Mouse (Mus musculus) heart, embryonic 14.5 days (tissue): ENCODE results near the gene Slc38a6. TPM values are rescaled to one million over a fixed set of nuclear protein-coding genes. Genes with fewer than 3 reads are reported as not detected.
A peak's percentile ranks its signal among the peaks of the same experiment; 100 is the strongest.

Experiments used
- ATAC-seq: fragments of 200-750 bp; cut with Nextera tagmentation; 2 replicates; pipeline ENCODE4 v1.8.0; 2017; ENCODE audit warnings: low read depth, moderate TSS enrichment; ENCODE audit not compliant: insufficient number of reproducible peaks, insufficient read depth, low FRiP score
- H3K27ac ChIP-seq, 2 experiments: fragments of 200-500 bp in 1 of 2; fragments of 300-500 bp in 1 of 2; sonication (generic) in 1 of 2; replicated peaks in 1 of 2; 2 replicates each; pipeline ENCODE4 v1.5.1; 2012 to 2014; ENCODE audit warnings: low read depth in 2 of 2, low read length in 2 of 2, control low read depth in 1 of 2, mild to moderate bottlenecking in 1 of 2, mixed read lengths in 1 of 2; ENCODE audit not compliant: control insufficient read depth in 1 of 2, insufficient read depth in 1 of 2
- H3K27me3 ChIP-seq: fragments of 300-500 bp; sonication (generic); 2 replicates; pipeline ENCODE4 v1.6.1; 2014; ENCODE audit warnings: mild to moderate bottlenecking, low read length, control low read depth; ENCODE audit not compliant: control insufficient read depth, insufficient read depth
- H3K36me3 ChIP-seq: fragments of 300-500 bp; sonication (generic); 2 replicates; pipeline ENCODE4 v1.6.1; 2014; ENCODE audit warnings: mild to moderate bottlenecking, control low read depth, low read length, mixed read lengths; ENCODE audit not compliant: control insufficient read depth, insufficient read depth
- H3K4me1 ChIP-seq, 2 experiments: fragments of 200-500 bp in 1 of 2; fragments of 300-500 bp in 1 of 2; sonication (generic) in 1 of 2; 2 replicates each; pipeline ENCODE4 v1.6.1; 2012 to 2014; ENCODE audit warnings: low read length in 2 of 2, control low read depth in 1 of 2, mixed read lengths in 1 of 2; ENCODE audit not compliant: control insufficient read depth in 2 of 2, insufficient read depth in 2 of 2
- H3K4me2 ChIP-seq: fragments of 300-500 bp; sonication (generic); 2 replicates; pipeline ENCODE4 v1.6.1; 2014; ENCODE audit warnings: mild to moderate bottlenecking, low read length
- H3K4me3 ChIP-seq, 2 experiments: fragments of 200-500 bp in 1 of 2; fragments of 300-500 bp in 1 of 2; sonication (generic) in 1 of 2; 2 replicates each; pipeline ENCODE4 v1.5.1; 2012 to 2014; ENCODE audit warnings: low read length in 2 of 2, mild to moderate bottlenecking in 2 of 2, control low read depth in 1 of 2, low read depth in 1 of 2, moderate library complexity in 1 of 2; ENCODE audit not compliant: control insufficient read depth in 1 of 2, insufficient read depth in 1 of 2
- H3K9ac ChIP-seq: fragments of 300-500 bp; sonication (generic); 2 replicates; pipeline ENCODE4 v1.6.1; 2014; ENCODE audit warnings: mild to moderate bottlenecking, low read length
- H3K9me3 ChIP-seq: fragments of 300-500 bp; sonication (generic); 2 replicates; pipeline ENCODE4 v1.6.1; 2016; ENCODE audit warnings: low read length, control low read depth; ENCODE audit not compliant: control insufficient read depth
- WGBS: fragments of 180-500 bp; shearing (Covaris S2); extraction: QIAGEN DNeasy Blood & Tissue Kit; methylation state at CpG from one replicate; pipeline ENCODE4 v1.1.7; 2014; 5-methylcytosine and 5-hydroxymethylcytosine counted together
- polyA plus RNA-seq: library from polyadenylated mRNA; unstranded; fragments of >200 nt; fragmentation: Nextera tagmentation; extraction: Ambion mirVana; gene quantifications from 2 replicates; pipeline ENCODE4 v1.2.1, GENCODE M21; 2014

Slc38a6 gene
- polyA plus RNA-seq, 1 experiment from 2014 or later = 6.4 TPM

DNA sequence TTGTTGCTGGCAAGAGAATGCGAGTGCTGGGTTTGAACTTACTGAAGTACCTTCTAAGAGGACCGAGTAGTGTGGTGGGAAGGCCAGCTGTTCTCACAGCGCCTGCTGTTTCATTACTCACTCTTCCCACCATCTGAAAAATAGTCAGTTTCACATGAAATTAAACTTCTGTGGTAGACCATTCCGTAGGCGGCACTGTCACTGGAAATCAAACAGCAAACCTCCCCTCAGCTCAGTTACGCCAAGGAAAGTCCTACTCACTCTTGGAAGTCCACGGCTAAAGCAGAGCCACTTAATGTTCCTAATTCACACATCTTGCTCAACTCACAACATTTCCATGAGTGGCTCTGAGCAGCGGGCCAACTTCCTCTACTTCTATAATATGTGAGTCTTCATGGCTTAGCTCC, 37.6 kb downstream of the Slc38a6 start:
- WGBS = 90% methylated on average over 8 of the region's 8 CpGs
- H3K9me3 ChIP-seq = no peaks in the 10 kb centered on the region
- H3K27ac ChIP-seq = peak overlapping the region in 1 of 2 experiments; percentile 79; a peak in 1 of 4 replicates

DNA sequence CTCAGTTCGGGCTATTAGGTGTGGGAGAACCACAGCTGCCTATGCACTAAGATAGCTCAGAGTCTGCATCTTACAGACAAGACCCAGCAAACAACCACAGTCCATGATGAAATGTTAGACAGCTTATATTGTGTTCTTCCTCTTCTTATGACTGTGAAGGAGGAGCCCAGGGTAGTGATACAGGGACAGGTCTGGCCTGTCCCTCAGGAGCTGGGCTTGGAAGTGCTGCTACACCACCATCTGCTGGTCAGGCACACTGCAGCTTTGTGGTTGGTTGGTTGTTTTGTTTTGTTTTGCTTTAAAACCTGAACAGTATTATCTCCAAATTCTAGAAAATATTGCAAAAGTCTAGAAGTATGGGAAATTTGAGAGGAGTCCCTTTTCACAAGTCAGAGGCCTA, 38.2 kb downstream of the Slc38a6 start:
- 90% methylated on average over 1 of the region's 1 CpGs for WGBS
- Histone ChIP-seq H3K4me2 (no peak overlapping the region), H3K9me3 (no peaks in the 10 kb centered on the region), H3K4me3 (no peak overlapping the region), H3K4me1 (peaks cover 8 to 18% of the 10 kb centered on the region in 2 experiments), H3K27ac (peak overlapping the region in 1 of 2 experiments; percentile 79; a peak in 2 of 4 replicates), H3K9ac (no peak overlapping the region), H3K27me3 (no peaks in the 10 kb centered on the region), H3K36me3 (no peaks in the 10 kb centered on the region)
- no peak; the same call in 1 of the 2 replicates for ATAC-seq

More for the DNA sequence above, 37.6 kb downstream of the Slc38a6 start:
- Histone ChIP-seq H3K4me3 (no peak overlapping the region), H3K4me2 (no peak overlapping the region), H3K27me3 (no peaks in the 10 kb centered on the region), H3K9ac (no peak overlapping the region), H3K4me1 (peaks cover 8 to 18% of the 10 kb centered on the region in 2 experiments), H3K36me3 (no peaks in the 10 kb centered on the region)
- ATAC-seq = no peak

GRCm38 (mm10) chr12:73325181-73325580, 38.6 kb downstream of the Slc38a6 start:
- 11% methylated on average over 2 of the region's 2 CpGs for WGBS

GRCm38 (mm10) chr12:73325617-73326016, 39.0 kb downstream of the Slc38a6 start:
- no peaks in the 10 kb centered on the region for H3K9me3 ChIP-seq
- peak overlapping the region; percentile 25 to 79; a peak in 3 of 4 replicates for H3K27ac ChIP-seq
- H3K36me3 ChIP-seq = no peaks in the 10 kb centered on the region
- ATAC-seq = no peak
- H3K4me2 ChIP-seq = peak overlapping the region; percentile 0; the same call in 1 of the 2 replicates
- no peaks in the 10 kb centered on the region for H3K27me3 ChIP-seq
- no peak overlapping the region for H3K4me3 ChIP-seq
- H3K9ac ChIP-seq = no peak overlapping the region; the same call in 1 of the 2 replicates
- WGBS = 10% methylated on average over 4 of the region's 4 CpGs
- H3K4me1 ChIP-seq = peaks cover 8 to 18% of the 10 kb centered on the region in 2 experiments

More at GRCm38 (mm10) chr12:73325181-73325580, 38.6 kb downstream of the Slc38a6 start:
- Histone ChIP-seq H3K4me2 (no peak overlapping the region), H3K9ac (no peak overlapping the region; the same call in 1 of the 2 replicates), H3K36me3 (no peaks in the 10 kb centered on the region), H3K4me1 (peaks cover 8 to 18% of the 10 kb centered on the region in 2 experiments), H3K4me3 (no peak overlapping the region), H3K27me3 (no peaks in the 10 kb centered on the region), H3K9me3 (no peaks in the 10 kb centered on the region), H3K27ac (peak overlapping the region; percentile 65 to 79)
- no peak for ATAC-seq

DNA sequence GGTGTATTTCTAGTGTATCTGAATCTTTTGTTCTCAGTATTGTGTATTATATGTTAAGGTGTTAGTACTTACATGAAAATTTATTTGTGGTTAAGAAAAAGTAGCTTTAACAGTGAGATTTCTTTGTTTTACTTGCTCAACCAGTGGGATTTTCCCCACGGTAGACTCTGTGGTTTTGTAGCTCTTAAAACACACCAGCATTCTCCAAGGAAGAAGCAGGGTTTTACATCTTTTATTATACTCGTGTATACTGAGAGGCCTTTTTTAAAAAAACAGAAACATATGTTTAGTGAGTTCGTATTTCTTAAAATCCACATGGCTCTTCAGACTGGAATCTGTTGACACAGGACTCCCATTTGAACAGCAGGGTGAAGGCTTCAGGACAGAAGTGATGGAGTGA, 40.8 kb downstream of the Slc38a6 start:
- H3K27me3 ChIP-seq = no peaks in the 10 kb centered on the region
- no peak overlapping the region for H3K4me3 ChIP-seq
- H3K36me3 ChIP-seq = no peaks in the 10 kb centered on the region
- no peak overlapping the region for H3K4me2 ChIP-seq
- H3K9me3 ChIP-seq = no peaks in the 10 kb centered on the region
- H3K9ac ChIP-seq = no peak overlapping the region
- H3K4me1 ChIP-seq = peaks cover 8 to 18% of the 10 kb centered on the region in 2 experiments
- H3K27ac ChIP-seq = no peak overlapping the region
- no peak for ATAC-seq
- 80% methylated on average over 3 of the region's 3 CpGs for WGBS

DNA sequence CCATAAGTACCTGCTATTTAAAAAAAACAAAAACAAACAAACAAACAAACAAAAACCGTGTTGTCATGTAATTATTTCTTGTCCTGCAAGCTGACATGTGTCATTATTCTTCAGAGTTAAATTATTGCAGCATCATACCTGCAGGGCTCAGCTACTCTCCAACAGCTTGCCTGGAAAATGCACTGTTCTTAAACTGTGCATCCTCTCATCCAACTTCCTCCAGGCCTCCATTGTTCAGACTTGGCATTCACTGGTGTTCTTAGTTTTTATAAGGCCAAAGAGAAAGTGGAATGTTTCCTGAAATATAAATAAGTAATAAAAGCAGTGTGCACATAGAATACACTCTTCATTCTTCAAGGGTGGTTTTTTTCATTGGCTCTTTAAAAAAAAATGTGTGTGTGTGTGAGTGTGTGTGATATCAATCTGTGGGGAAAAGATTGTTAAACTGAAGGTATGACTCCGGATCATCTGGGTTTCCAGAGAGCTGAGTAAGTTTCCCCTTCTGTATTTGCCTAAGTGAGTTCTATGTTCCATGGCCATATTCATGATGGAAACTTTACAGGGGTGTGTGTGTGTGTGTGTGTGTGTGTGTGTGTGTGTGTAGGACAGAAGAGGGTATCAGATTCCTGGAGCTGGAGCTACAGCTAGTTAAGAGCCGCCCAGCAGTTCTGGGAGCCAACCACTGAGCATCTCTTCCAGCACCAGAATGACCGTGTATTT, 42.0 kb downstream of the Slc38a6 start:
- 70% methylated on average over 4 of the region's 4 CpGs for WGBS

DNA sequence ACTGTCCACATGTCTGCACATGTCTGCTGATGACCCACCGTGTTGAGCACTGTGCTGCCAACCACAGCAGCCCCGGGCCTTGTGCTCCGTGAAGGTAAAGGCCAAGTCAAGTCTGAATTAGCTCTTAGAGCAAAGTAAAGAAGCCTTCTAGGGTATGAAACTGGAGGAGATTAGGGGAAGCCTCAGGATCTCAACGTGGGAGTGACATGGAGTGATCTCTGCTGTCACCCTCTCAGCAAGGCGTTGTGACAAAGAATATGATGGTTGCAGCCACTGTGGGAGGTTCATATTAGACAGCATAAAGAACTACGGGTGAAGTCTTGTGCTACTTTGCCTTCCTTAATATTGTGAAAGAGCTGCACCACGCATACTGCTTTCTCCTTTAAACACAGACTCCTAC, 43.7 kb downstream of the Slc38a6 start:
- Histone ChIP-seq H3K9ac (no peak overlapping the region), H3K4me1 (peaks cover 6 to 12% of the 10 kb centered on the region in 2 experiments), H3K9me3 (no peaks in the 10 kb centered on the region), H3K27ac (no peak overlapping the region), H3K36me3 (no peaks in the 10 kb centered on the region), H3K4me3 (no peak overlapping the region), H3K27me3 (no peaks in the 10 kb centered on the region), H3K4me2 (no peak overlapping the region)
- 72% methylated on average over 7 of the region's 7 CpGs for WGBS
- ATAC-seq = no peak

More for the DNA sequence above, 42.0 kb downstream of the Slc38a6 start:
- Histone ChIP-seq H3K9me3 (no peaks in the 10 kb centered on the region), H3K4me2 (no peak overlapping the region), H3K9ac (no peak overlapping the region), H3K27ac (no peak overlapping the region), H3K4me1 (peaks cover 8 to 18% of the 10 kb centered on the region in 2 experiments), H3K36me3 (no peaks in the 10 kb centered on the region), H3K27me3 (no peaks in the 10 kb centered on the region), H3K4me3 (no peak overlapping the region)
- ATAC-seq = no peak
